Mouse (Mus musculus) heart, embryonic 13.5 days (tissue): ENCODE measurements at regions not wholly inside any gene's neighbourhood (a gene's known extent, or its start where the extent isn't known, plus 50 kb on each side); places are given as distances from the start of the nearest gene placed in this dataset.

ENCODE experiments used
- ATAC-seq: fragments of 200-750 bp; cut with Nextera tagmentation; 2 replicates; pipeline ENCODE4 v1.8.0; 2017; ENCODE audit warnings: moderate TSS enrichment; ENCODE audit not compliant: insufficient number of reproducible peaks, low FRiP score, low TSS enrichment; ENCODE audit errors: extremely low read depth
- H3K27ac ChIP-seq: fragments of 300-500 bp; sonication (generic); replicated peaks from 2 replicates; pipeline ENCODE4 v1.5.1; 2015; ENCODE audit warnings: moderate library complexity, mild to moderate bottlenecking, inconsistent platforms
- H3K27me3 ChIP-seq: fragments of 300-500 bp; sonication (generic); replicated peaks from 2 replicates; pipeline ENCODE4 v1.6.1; 2015; ENCODE audit warnings: mild to moderate bottlenecking, inconsistent platforms
- H3K36me3 ChIP-seq: fragments of 300-500 bp; sonication (generic); 2 replicates; pipeline ENCODE4 v1.6.1; 2015; ENCODE audit warnings: mild to moderate bottlenecking, inconsistent platforms
- H3K4me1 ChIP-seq: fragments of 300-500 bp; sonication (generic); 2 replicates; pipeline ENCODE4 v1.6.1; 2015; ENCODE audit warnings: inconsistent platforms
- H3K4me2 ChIP-seq: fragments of 300-500 bp; sonication (generic); 2 replicates; pipeline ENCODE4 v1.6.1; 2015; ENCODE audit warnings: inconsistent platforms, mild to moderate bottlenecking, moderate library complexity
- H3K4me3 ChIP-seq: fragments of 300-500 bp; sonication (generic); 2 replicates; pipeline ENCODE4 v1.5.1; 2015; ENCODE audit warnings: moderate library complexity, mild to moderate bottlenecking, inconsistent platforms
- H3K9ac ChIP-seq: fragments of 300-500 bp; sonication (generic); 2 replicates; pipeline ENCODE4 v1.6.1; 2015; ENCODE audit warnings: inconsistent platforms, mild to moderate bottlenecking, moderate library complexity
- H3K9me3 ChIP-seq: fragments of 300-500 bp; sonication (generic); 2 replicates; pipeline ENCODE4 v1.6.1; 2016; ENCODE audit warnings: inconsistent platforms
- WGBS: fragments of 180-500 bp; shearing (Covaris S2); methylation state at CpG from one replicate; pipeline ENCODE4 v1.1.7; 2015; ENCODE audit warnings: mixed read lengths; 5-methylcytosine and 5-hydroxymethylcytosine counted together

- no peaks in the 10 kb centered on the region; the same call in 1 of the 2 replicates for H3K9me3 ChIP-seq
- H3K4me1 ChIP-seq, result no peaks in the 10 kb centered on the region
- no peak for ATAC-seq
- no peak overlapping the region for H3K4me2 ChIP-seq
- no peaks in the 10 kb centered on the region for H3K36me3 ChIP-seq
- H3K27me3 ChIP-seq, result no peaks in the 10 kb centered on the region
- whole genome bisulfite sequencing, result 79% methylated on average over 7 of the region's 7 CpGs
- no peak overlapping the region for H3K27ac ChIP-seq
- no peak overlapping the region for H3K4me3 ChIP-seq
- no peak overlapping the region for H3K9ac ChIP-seq
Measured at GRCm38 (mm10) chr16:63921146-63921545, 57.2 kb upstream of the Epha3 start.
